Mouse (Mus musculus) kidney, embryonic 14.5 days (tissue): ENCODE data around the gene Prpf38a. TPM values are rescaled to one million over a fixed set of nuclear protein-coding genes. Genes with fewer than 3 reads are reported as not detected.

Experiments used
- polyA plus RNA-seq: library from polyadenylated mRNA; unstranded; fragments of >200 nt; fragmentation: Nextera tagmentation; extraction: Ambion mirVana; gene quantifications from 2 replicates; pipeline ENCODE4 v1.2.1, GENCODE M21; 2014

Prpf38a gene
- polyA plus RNA-seq, 1 experiment from 2014 or later = 96.5 TPM

Other genes starting within 250 kb of the Prpf38a start
- 0.92 and 0.96 TPM in 2 replicates for gene Shisal2a, start 196.0 kb downstream of the Prpf38a start, polyA plus RNA-seq
- 52.1 and 56.2 TPM in 2 replicates for gene Gpx7, start 172.4 kb downstream of the Prpf38a start, polyA plus RNA-seq
- 88.8 and 102 TPM in 2 replicates for gene Tut4, start 119.9 kb downstream of the Prpf38a start, polyA plus RNA-seq
- 8.3 and 11.8 TPM in 2 replicates for gene Orc1, start 87 bp upstream of the Prpf38a start, polyA plus RNA-seq
- gene Cc2d1b, start 40.6 kb upstream of the Prpf38a start, polyA plus RNA-seq = 19.6 and 31.8 TPM in 2 replicates
- 2.1 and 3.3 TPM in 2 replicates for gene 3110021N24Rik, start 140.3 kb upstream of the Prpf38a start, polyA plus RNA-seq
- gene Zfyve9, start 201.5 kb upstream of the Prpf38a start, polyA plus RNA-seq = 7.2 and 7.5 TPM in 2 replicates